Mouse (Mus musculus) bone marrow macrophage, adult 2 months (primary cell): ENCODE measurements around the gene Prmt1.

ENCODE experiments used
- CTCF ChIP-seq: IDR thresholded peaks from 2 replicates; pipeline ENCODE4 v1.5.1; 2012; ENCODE audit warnings: low read depth, mild to moderate bottlenecking, low read length, moderate library complexity
- POLR2A ChIP-seq: IDR thresholded peaks from 2 replicates; pipeline ENCODE4 v1.6.1; 2012; ENCODE audit warnings: mild to moderate bottlenecking, low read depth, low read length, borderline replicate concordance

DNA sequence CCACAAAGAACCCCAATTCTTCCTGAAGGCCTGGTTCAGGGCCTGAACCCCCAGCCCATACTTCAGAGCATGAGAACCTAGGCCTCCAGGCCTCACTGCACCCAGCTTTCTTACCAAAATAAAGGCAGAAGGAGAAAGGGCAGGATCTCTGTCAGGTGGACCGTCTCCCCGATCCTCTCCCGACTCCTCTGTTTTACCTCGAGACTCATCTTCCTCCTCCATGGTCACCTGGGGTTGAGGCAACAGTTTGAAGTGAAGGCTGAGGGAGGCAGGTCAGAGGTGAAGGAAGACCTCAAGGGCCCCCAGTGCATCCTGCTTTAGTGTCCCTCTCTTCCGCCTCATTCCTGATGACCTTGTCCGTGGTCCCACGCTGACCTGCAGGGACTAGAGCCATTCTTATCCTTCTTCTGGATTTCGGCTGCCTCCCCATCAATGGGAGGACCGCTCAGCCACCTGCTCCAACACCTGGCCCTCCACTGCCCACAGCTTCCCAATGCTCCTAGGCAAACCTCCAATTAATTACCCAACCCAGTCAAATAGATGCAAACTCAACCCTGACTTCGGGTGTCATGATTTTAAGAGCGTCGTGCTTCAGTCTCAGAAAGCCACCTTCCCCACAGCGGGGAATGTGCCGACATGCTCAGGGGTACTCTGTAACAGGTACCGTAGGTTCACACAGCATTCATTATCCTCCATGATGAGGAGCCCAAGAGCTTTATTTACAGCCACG, 27.2 kb upstream of the Prmt1 start:
- no peak for TF ChIP-seq CTCF
- no peak for TF ChIP-seq POLR2A
